Mouse (Mus musculus) stomach, embryonic 14.5 days (tissue): Measurements from ENCODE around the gene Syne4. TPM values are rescaled to one million over a fixed set of nuclear protein-coding genes. Genes with fewer than 3 reads are reported as not detected.
A peak's percentile ranks its signal among the peaks of the same experiment; 100 is the strongest.

Experiments
- ATAC-seq: fragments of 200-750 bp; cut with Nextera tagmentation; 2 replicates; pipeline ENCODE4 v1.8.0; 2017; ENCODE audit warnings: low read depth, moderate TSS enrichment; ENCODE audit not compliant: insufficient number of reproducible peaks, insufficient read depth, low FRiP score
- H3K27ac ChIP-seq: fragments of 300-500 bp; sonication (generic); 2 replicates; pipeline ENCODE4 v1.5.1; 2014; ENCODE audit warnings: mild to moderate bottlenecking, low read length, moderate library complexity, mixed read lengths
- H3K27me3 ChIP-seq: fragments of 300-500 bp; sonication (generic); 2 replicates; pipeline ENCODE4 v1.6.1; 2014; ENCODE audit warnings: low read length, control low read depth, mixed read lengths; ENCODE audit not compliant: control insufficient read depth, insufficient read depth
- H3K36me3 ChIP-seq: fragments of 300-500 bp; sonication (generic); 2 replicates; pipeline ENCODE4 v1.6.1; 2014; ENCODE audit warnings: mild to moderate bottlenecking, control low read depth, low read length, moderate library complexity, mixed read lengths; ENCODE audit not compliant: control insufficient read depth, insufficient read depth
- H3K4me1 ChIP-seq: fragments of 300-500 bp; sonication (generic); 2 replicates; pipeline ENCODE4 v1.6.1; 2014; ENCODE audit warnings: low read length, control low read depth, mixed read lengths; ENCODE audit not compliant: control insufficient read depth, insufficient read depth
- H3K4me2 ChIP-seq: fragments of 300-500 bp; sonication (generic); replicated peaks from 2 replicates; pipeline ENCODE4 v1.6.1; 2014; ENCODE audit warnings: low read depth, low read length, control low read depth
- H3K4me3 ChIP-seq: fragments of 300-500 bp; sonication (generic); 2 replicates; pipeline ENCODE4 v1.5.1; 2014; ENCODE audit warnings: low read depth, low read length, control low read depth
- H3K9ac ChIP-seq: fragments of 300-500 bp; sonication (generic); replicated peaks from 2 replicates; pipeline ENCODE4 v1.6.1; 2014; ENCODE audit warnings: low read depth, mild to moderate bottlenecking, control low read depth, low read length, moderate library complexity, mixed read lengths
- H3K9me3 ChIP-seq: fragments of 300-500 bp; sonication (generic); 2 replicates; pipeline ENCODE4 v1.6.1; 2016; ENCODE audit warnings: low read depth, low read length, control low read depth; ENCODE audit not compliant: control insufficient read depth
- WGBS: fragments of 180-500 bp; shearing (Covaris S2); extraction: QIAGEN DNeasy Blood & Tissue Kit; methylation state at CpG from one replicate; pipeline ENCODE4 v1.1.7; 2014; 5-methylcytosine and 5-hydroxymethylcytosine counted together
- polyA plus RNA-seq: library from polyadenylated mRNA; unstranded; fragments of >200 nt; fragmentation: Nextera tagmentation; extraction: Ambion mirVana; gene quantifications from 2 replicates; pipeline ENCODE4 v1.2.1, GENCODE M21; 2014

Gene Syne4
- polyA plus RNA-seq, 1 experiment from 2014 or later: 49.0 TPM

DNA sequence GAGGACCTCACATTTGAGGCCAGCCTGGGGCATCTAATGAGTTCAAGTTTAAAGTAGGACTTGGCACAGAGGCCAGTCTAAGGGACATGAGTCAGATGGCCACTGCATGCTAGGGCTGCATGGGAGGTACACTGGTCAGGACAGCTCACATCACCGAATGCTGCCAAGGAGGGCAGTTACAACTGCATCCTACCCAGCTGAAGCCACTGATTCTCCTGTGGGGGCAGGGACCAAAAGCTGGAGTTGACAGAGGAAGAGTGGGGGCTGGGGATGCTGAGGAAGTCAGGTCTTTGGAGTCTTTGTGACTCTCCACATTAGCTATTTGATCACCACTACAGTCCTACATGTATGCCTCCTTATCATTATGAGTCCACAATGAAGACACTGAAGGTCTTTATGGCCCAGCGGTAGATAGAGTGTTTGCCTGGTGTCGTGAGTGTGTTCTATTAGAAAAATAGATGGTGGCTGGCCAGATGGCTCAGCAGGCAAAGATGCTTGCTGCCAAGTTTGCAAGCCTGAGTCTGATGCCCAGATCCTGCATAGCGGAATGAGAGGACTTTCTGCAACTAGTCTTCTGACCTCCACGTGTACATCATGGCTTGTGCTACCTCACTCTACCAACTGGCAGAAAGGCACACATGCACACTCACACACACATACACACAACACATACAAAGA, 25.0 kb downstream of the Syne4 start:
- H3K4me2 ChIP-seq: no peak overlapping the region
- no peaks in the 10 kb centered on the region for H3K36me3 ChIP-seq
- no peak overlapping the region for H3K9ac ChIP-seq
- H3K4me1 ChIP-seq: no peaks in the 10 kb centered on the region
- ATAC-seq: peak; percentile 28; the same call in 1 of the 2 replicates
- H3K4me3 ChIP-seq: no peak overlapping the region
- H3K9me3 ChIP-seq: no peaks in the 10 kb centered on the region
- no peak overlapping the region for H3K27ac ChIP-seq
- peaks cover 1% of the 10 kb centered on the region; the same call in 1 of the 2 replicates for H3K27me3 ChIP-seq
- 73% methylated on average over 5 of the region's 5 CpGs for WGBS

GRCm38 (mm10) chr7:30346635-30347379, 32.2 kb downstream of the Syne4 start:
- no peak overlapping the region for H3K9ac ChIP-seq

DNA sequence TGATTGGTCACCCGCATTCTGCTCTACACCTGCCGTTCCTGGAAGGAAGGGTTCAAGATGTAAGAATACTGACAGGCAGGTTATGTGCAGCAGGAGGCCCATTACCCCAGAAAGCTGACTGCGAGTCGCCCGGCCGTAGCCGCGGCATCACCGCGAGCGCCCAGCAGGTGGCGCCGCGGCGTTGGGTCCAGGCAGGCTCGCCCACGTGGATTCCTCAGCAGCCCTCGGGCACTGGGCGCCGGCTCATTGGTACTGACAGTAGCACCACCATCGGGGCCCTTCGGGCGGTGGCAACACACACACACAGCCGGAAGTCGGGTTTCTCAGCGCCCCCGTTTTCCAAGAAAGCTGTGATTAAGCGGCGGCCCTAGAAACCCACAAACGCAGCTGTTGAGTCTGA, 33.2 kb downstream of the Syne4 start:
- no peak overlapping the region for H3K4me2 ChIP-seq
- no peak overlapping the region for H3K4me3 ChIP-seq
- ATAC-seq: no peak

More at GRCm38 (mm10) chr7:30346635-30347379, 32.2 kb downstream of the Syne4 start:
- Histone ChIP-seq H3K4me3 (no peak overlapping the region), H3K27ac (no peak overlapping the region), H3K27me3 (0 out of 2 replicates have a peak, but pooled peaks cover 5% of the 10 kb centered on the region), H3K4me2 (no peak overlapping the region), H3K4me1 (no peaks in the 10 kb centered on the region), H3K36me3 (no peaks in the 10 kb centered on the region), H3K9me3 (no peaks in the 10 kb centered on the region)
- ATAC-seq: no peak
- WGBS: 25% methylated on average over 21 of the region's 21 CpGs

GRCm38 (mm10) chr7:30353279-30353822, 38.7 kb downstream of the Syne4 start:
- no peak overlapping the region for H3K27ac ChIP-seq
- WGBS: 15% methylated on average over 6 of the region's 6 CpGs
- no peaks in the 10 kb centered on the region for H3K9me3 ChIP-seq
- no peak for ATAC-seq
- H3K4me3 ChIP-seq: no peak overlapping the region
- H3K27me3 ChIP-seq: 0 out of 2 replicates have a peak, but pooled peaks cover 3% of the 10 kb centered on the region
- H3K4me1 ChIP-seq: no peaks in the 10 kb centered on the region
- H3K9ac ChIP-seq: no peak overlapping the region
- no peak overlapping the region for H3K4me2 ChIP-seq
- peaks cover 9% of the 10 kb centered on the region for H3K36me3 ChIP-seq

More for the DNA sequence above, 33.2 kb downstream of the Syne4 start:
- H3K9me3 ChIP-seq: no peaks in the 10 kb centered on the region
- WGBS: 2% methylated on average over 30 of the region's 30 CpGs
- H3K27me3 ChIP-seq: 0 out of 2 replicates have a peak, but pooled peaks cover 5% of the 10 kb centered on the region
- H3K9ac ChIP-seq: no peak overlapping the region
- H3K27ac ChIP-seq: no peak overlapping the region
- no peaks in the 10 kb centered on the region for H3K36me3 ChIP-seq
- no peaks in the 10 kb centered on the region for H3K4me1 ChIP-seq

DNA sequence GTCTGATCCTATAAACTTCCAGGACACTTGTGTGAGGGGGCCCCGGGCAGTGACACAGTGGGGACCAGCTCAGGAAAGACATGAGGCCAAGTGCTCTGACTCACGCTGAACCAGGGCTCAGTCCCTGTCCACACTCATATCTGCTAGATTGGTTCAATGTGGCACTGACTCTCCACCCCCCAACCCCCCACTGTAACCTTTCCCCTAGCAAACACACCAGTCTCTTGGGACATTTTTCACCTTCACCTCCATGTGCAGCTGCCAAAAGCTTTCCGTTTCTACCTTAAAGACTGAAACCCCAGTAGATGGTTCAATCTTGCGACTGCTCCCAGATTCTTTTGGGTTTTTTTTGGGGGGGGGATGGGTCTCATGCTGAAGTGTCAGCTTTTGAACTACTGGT, 39.5 kb downstream of the Syne4 start:
- Histone ChIP-seq H3K36me3 (peaks cover 9% of the 10 kb centered on the region), H3K27me3 (no peaks in the 10 kb centered on the region), H3K4me1 (no peaks in the 10 kb centered on the region), H3K9ac (no peak overlapping the region), H3K27ac (no peak overlapping the region), H3K9me3 (no peaks in the 10 kb centered on the region), H3K4me2 (no peak overlapping the region), H3K4me3 (no peak overlapping the region)
- ATAC-seq: no peak
- WGBS: 64% methylated on average over 4 of the region's 4 CpGs

DNA sequence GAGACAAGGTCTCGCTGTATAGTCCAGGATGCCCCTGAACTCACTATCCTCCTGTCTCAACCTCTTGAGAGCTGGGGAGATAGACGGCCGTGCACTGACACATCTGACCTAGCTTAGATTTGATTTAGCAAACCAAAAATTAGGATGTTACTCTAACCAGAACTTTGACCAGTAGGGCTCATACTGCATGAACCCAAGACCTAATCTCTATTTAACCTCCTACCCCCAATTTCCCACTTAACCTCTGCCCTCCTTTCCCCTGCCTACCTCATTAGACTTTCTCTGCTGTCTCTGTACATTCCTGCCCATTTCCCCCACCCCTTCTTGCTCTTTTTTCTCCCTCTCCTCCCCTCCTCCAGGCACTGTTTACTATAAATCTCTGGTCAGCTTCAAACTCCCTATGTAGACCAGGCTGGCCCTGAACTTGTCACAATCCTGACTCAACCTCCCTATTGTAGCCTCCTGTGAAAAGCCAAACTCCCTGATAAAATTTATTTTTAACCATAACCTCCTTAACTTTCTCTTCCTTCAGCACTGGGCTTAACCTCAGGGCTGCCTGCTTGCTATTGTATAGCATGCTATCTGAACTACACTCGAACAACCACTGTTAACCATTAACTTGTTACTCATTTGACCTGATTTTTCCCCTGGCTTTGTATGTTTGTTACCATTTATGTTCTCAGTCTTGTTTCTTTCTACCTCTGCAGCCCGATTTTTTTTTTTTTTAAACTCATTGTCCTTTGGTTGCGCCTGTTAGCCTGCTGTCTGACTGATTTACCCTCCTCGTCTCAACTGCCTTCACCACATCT, 44.0 kb downstream of the Syne4 start:
- H3K4me3 ChIP-seq: peak overlapping the region; percentile 21; the same call in 1 of the 2 replicates

DNA sequence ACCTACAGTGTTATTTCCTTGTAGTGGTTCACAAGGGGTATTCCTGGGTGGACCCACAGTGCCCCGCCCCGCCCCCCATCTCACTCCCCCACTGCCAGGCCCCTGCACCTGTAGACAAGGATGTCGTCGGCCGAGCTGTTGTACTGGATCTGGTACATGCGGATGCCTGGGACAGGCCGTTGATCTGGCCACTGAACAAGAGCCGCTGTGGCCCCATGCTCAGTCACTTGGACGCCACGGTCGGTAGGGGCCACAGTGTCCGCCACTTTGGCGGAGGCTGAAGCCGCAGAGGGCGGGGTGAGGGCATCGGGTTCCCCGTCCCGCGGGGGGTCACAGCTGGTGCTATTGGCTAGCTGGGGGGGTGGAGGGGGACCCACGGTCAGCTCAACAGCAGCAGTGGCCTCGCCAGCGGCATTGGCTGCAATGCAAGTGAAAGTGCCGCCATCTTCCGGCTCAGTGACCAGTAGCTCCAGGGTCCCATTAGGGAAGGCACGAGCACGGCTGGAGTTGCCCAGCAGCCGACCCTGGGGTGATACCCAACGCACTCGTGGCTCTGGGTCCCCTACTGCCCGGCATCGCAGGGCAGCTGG, 44.8 kb downstream of the Syne4 start:
- no peaks in the 10 kb centered on the region for H3K9me3 ChIP-seq
- peak overlapping the region; percentile 21; the same call in 1 of the 2 replicates for H3K4me3 ChIP-seq
- H3K27ac ChIP-seq: peak overlapping the region; percentile 86
- 67% methylated on average over 31 of the region's 31 CpGs for WGBS
- peaks cover 17% of the 10 kb centered on the region for H3K36me3 ChIP-seq
- 0 out of 2 replicates have a peak overlapping the region, but pooled peaks have one; percentile 18 for H3K9ac ChIP-seq
- peak overlapping the region; percentile 40 for H3K4me2 ChIP-seq
- no peaks in the 10 kb centered on the region for H3K27me3 ChIP-seq
- peak; percentile 24; the same call in 1 of the 2 replicates for ATAC-seq
- H3K4me1 ChIP-seq: peaks cover 19% of the 10 kb centered on the region; the same call in 1 of the 2 replicates

More for the DNA sequence above, 44.0 kb downstream of the Syne4 start:
- H3K36me3 ChIP-seq: peaks cover 17% of the 10 kb centered on the region
- ATAC-seq: 0 out of 2 replicates have a peak, but pooled peaks have one; percentile 35
- H3K9ac ChIP-seq: no peak overlapping the region; the same call in 1 of the 2 replicates
- WGBS: 57% methylated on average over 7 of the region's 7 CpGs
- H3K27ac ChIP-seq: peak overlapping the region; percentile 86
- no peaks in the 10 kb centered on the region for H3K27me3 ChIP-seq
- no peaks in the 10 kb centered on the region for H3K9me3 ChIP-seq
- peaks cover 19% of the 10 kb centered on the region; the same call in 1 of the 2 replicates for H3K4me1 ChIP-seq
- H3K4me2 ChIP-seq: peak overlapping the region; percentile 40
